Mouse (Mus musculus) ES-Bruce4 (cell line): ENCODE measurements at regions not wholly inside any gene's neighbourhood (a gene's known extent, or its start where the extent isn't known, plus 50 kb on each side); places are given as distances from the start of the nearest gene placed in this dataset.

Source experiments
- H3K27ac ChIP-seq: 2 replicates; pipeline ENCODE4 v1.5.1; 2012; ENCODE audit warnings: low read length, inconsistent platforms; ENCODE audit not compliant: insufficient read depth
- H3K27me3 ChIP-seq: 2 replicates; pipeline ENCODE4 v1.6.1; 2012; ENCODE audit warnings: mild to moderate bottlenecking, low read length, inconsistent platforms; ENCODE audit not compliant: control insufficient read depth, poor library complexity, insufficient read depth, severe bottlenecking
- H3K36me3 ChIP-seq: 2 replicates; pipeline ENCODE4 v1.6.1; 2012; ENCODE audit warnings: inconsistent platforms, mild to moderate bottlenecking, low read length, moderate library complexity; ENCODE audit not compliant: control insufficient read depth, poor library complexity, insufficient read depth, severe bottlenecking
- H3K4me1 ChIP-seq: one replicate; pipeline ENCODE4 v1.8.1; 2011; ENCODE audit warnings: low read length; ENCODE audit not compliant: control insufficient read depth, insufficient read depth
- H3K4me3 ChIP-seq: 2 replicates; pipeline ENCODE4 v1.5.1; 2011; ENCODE audit warnings: low read depth, mild to moderate bottlenecking, low read length
- H3K9ac ChIP-seq: 2 replicates; pipeline ENCODE4 v1.6.1; 2012; ENCODE audit warnings: low read depth, mild to moderate bottlenecking, inconsistent platforms; ENCODE audit not compliant: poor library complexity, severe bottlenecking
- H3K9me3 ChIP-seq: replicated peaks from 2 replicates; pipeline ENCODE4 v1.6.1; 2012; ENCODE audit warnings: mild to moderate bottlenecking, low read length, inconsistent platforms; ENCODE audit not compliant: control insufficient read depth, poor library complexity, insufficient read depth, severe bottlenecking
- CTCF ChIP-seq: IDR thresholded peaks from one replicate; pipeline ENCODE4 v1.8.1; 2011; ENCODE audit warnings: low read depth, low read length
- EP300 ChIP-seq: IDR thresholded peaks from 2 replicates; pipeline ENCODE4 v1.6.1; 2011; ENCODE audit warnings: low read depth, low read length; ENCODE audit not compliant: insufficient read depth
- POLR2A ChIP-seq: IDR thresholded peaks from one replicate; pipeline ENCODE4 v1.8.1; 2011; ENCODE audit warnings: low read length; ENCODE audit not compliant: insufficient read depth

- Histone ChIP-seq H3K4me3 (no peak overlapping the region), H3K4me1 (peaks cover 2% of the 10 kb centered on the region), H3K36me3 (no peaks in the 10 kb centered on the region), H3K27ac (no peak overlapping the region), H3K9me3 (no peaks in the 10 kb centered on the region; the same call in 1 of the 2 replicates), H3K27me3 (no peaks in the 10 kb centered on the region), H3K9ac (no peak overlapping the region)
- TF ChIP-seq CTCF (no peak), POLR2A (no peak), EP300 (no peak)
Measured at GRCm38 (mm10) chr7:58230943-58231342, 425.0 kb upstream of the Atp10a start.

GRCm38 (mm10) chr7:58247261-58247660, 408.7 kb upstream of the Atp10a start:
- no peaks in the 10 kb centered on the region for H3K36me3 ChIP-seq

More at GRCm38 (mm10) chr7:58247261-58247660, 408.7 kb upstream of the Atp10a start:
- H3K9ac ChIP-seq: no peak overlapping the region
- H3K27ac ChIP-seq: no peak overlapping the region
- no peaks in the 10 kb centered on the region for H3K9me3 ChIP-seq
- no peaks in the 10 kb centered on the region for H3K27me3 ChIP-seq
- no peaks in the 10 kb centered on the region for H3K4me1 ChIP-seq
- no peak for TF ChIP-seq EP300
- no peak for TF ChIP-seq CTCF
- no peak for TF ChIP-seq POLR2A
- H3K4me3 ChIP-seq: no peak overlapping the region
